In genomic region chr3:79852108-79852507, GRCm38 (mm10) we compare ENCODE assay signal across 19 mouse cellular contexts. TPM values are rescaled to one million over a fixed set of nuclear protein-coding genes. Genes with fewer than 3 reads are reported as not detected.
DNase-seq lines count a peak whose midpoint lies in the region; ATAC-seq and TF ChIP-seq lines count a peak whose summit lies in the region.
"Had no signal": no experiment of that assay in that cellular context is flagged by ENCODE, and none has a peak within 500 bp of the region (broad histone marks: within the 10 kb centered on the region; RNA-seq: fewer than 3 reads in every experiment).

No protein-coding gene starts in this region.

- no peak for TF ChIP-seq CTCF in layer of hippocampus, adult 2 months (conservative IDR thresholded peaks at IDR 0.05)
- no peak for TF ChIP-seq CTCF in G1E (IDR thresholded peaks at IDR 0.05; ENCODE audit: low read depth, low read length)
- TF ChIP-seq CTCF in cortical plate, adult 2 months (IDR thresholded peaks at IDR 0.05; ENCODE audit: extremely low read depth, insufficient read depth, low read length) = no peak
- no peak for TF ChIP-seq CTCF in liver, embryonic 14.5 days (IDR thresholded peaks at IDR 0.05; ENCODE audit: low read depth)

- no peak for DNase-seq in layer of hippocampus, adult 2 months (ENCODE audit: low spot score in 2 of 2)
- no peak for DNase-seq in layer of hippocampus, adult 11-12 months (ENCODE audit: low spot score)
- DNase-seq in G1E (ENCODE audit: low spot score) = no peak
- DNase-seq in liver, embryonic 14.5 days (ENCODE audit: low read depth in 3 of 3, low spot score in 3 of 3) = no peak
- no peak for DNase-seq in kidney, adult 9 months
- no peak for DNase-seq in kidney, adult 8-10 months
- DNase-seq: adrenal gland, postnatal 10 days; cerebellum, adult 9-10 months; embryo, embryonic 11 days; gastrocnemius, adult 2 months; right cerebral cortex, postnatal 14 days had no signal

- 31% methylated on average over 3 of the region's 3 CpGs for WGBS in liver, embryonic 14.5 days (ENCODE audit: insufficient replicate concordance)
- 83% methylated on average over 3 of the region's 3 CpGs for WGBS in forebrain, embryonic 16.5 days

- peak; percentile 29; the same call in 1 of the 2 replicates for ATAC-seq in G1E (ENCODE audit: extremely low read depth, insufficient number of reproducible peaks, low FRiP score, poor library complexity, severe bottlenecking)
- ATAC-seq in liver, embryonic 14.5 days (ENCODE audit: insufficient read depth) = peak; percentile 72
- no peak for ATAC-seq in forebrain, embryonic 16.5 days
- ATAC-seq: forebrain, embryonic 13.5 days had no signal

- H3K9me3 ChIP-seq in G1E (replicated peaks) = no peaks in the 10 kb centered on the region
- no peaks in the 10 kb centered on the region for H3K9me3 ChIP-seq in liver, embryonic 14.5 days (ENCODE audit: control insufficient read depth, low read length)
- no peaks in the 10 kb centered on the region for H3K9me3 ChIP-seq in forebrain, embryonic 16.5 days (ENCODE audit: control insufficient read depth, low read length)
- H3K9me3 ChIP-seq: embryonic facial prominence, embryonic 15.5 days; forebrain, embryonic 13.5 days; heart, embryonic 15.5 days; limb, embryonic 12.5 days had no signal

- H3K4me1 ChIP-seq in G1E (ENCODE audit: insufficient read depth, low read depth, low read length) = peaks cover 79% of the 10 kb centered on the region
- peaks cover 5% of the 10 kb centered on the region; the same call in 1 of the 2 replicates for H3K4me1 ChIP-seq in cortical plate, adult 2 months (ENCODE audit: control insufficient read depth, insufficient read depth, low read length)
- H3K4me1 ChIP-seq in liver, embryonic 14.5 days (replicated peaks; ENCODE audit: control insufficient read depth in 2 of 2, insufficient read depth in 2 of 2, low read length in 1 of 2) = peaks cover 10 to 28% of the 10 kb centered on the region in 2 experiments
- H3K4me1 ChIP-seq in forebrain, embryonic 16.5 days (replicated peaks; ENCODE audit: control insufficient read depth, insufficient read depth, low read length) = no peaks in the 10 kb centered on the region
- H3K4me1 ChIP-seq: embryonic facial prominence, embryonic 15.5 days; forebrain, embryonic 13.5 days; limb, embryonic 12.5 days had no signal

- no peaks in the 10 kb centered on the region for H3K27me3 ChIP-seq in G1E (ENCODE audit: insufficient read depth, low read length)
- no peaks in the 10 kb centered on the region for H3K27me3 ChIP-seq in liver, embryonic 14.5 days (ENCODE audit: control insufficient read depth, insufficient read depth, low read length)
- no peaks in the 10 kb centered on the region for H3K27me3 ChIP-seq in forebrain, embryonic 16.5 days (replicated peaks; ENCODE audit: control insufficient read depth, insufficient read depth, low read length)
- H3K27me3 ChIP-seq: CH12.LX; embryonic facial prominence, embryonic 15.5 days; forebrain, embryonic 13.5 days; heart, embryonic 15.5 days; limb, embryonic 12.5 days had no signal

- H3K9ac ChIP-seq in liver, embryonic 14.5 days (replicated peaks) = no peak overlapping the region
- H3K9ac ChIP-seq in forebrain, embryonic 16.5 days (replicated peaks; ENCODE audit: low read depth, low read length) = no peak overlapping the region
- H3K9ac ChIP-seq: embryonic facial prominence, embryonic 15.5 days; forebrain, embryonic 13.5 days; heart, embryonic 15.5 days; limb, embryonic 12.5 days had no signal

- TF ChIP-seq EP300 in liver, embryonic 14.5 days (IDR thresholded peaks at IDR 0.05; ENCODE audit: low read depth) = peak; percentile 39; the same call in 1 of the 2 replicates

- H3K27ac ChIP-seq in layer of hippocampus, adult 2 months = peak overlapping the region; percentile 77
- 0 out of 2 replicates have a peak overlapping the region, but pooled peaks have one; percentile 12 for H3K27ac ChIP-seq in cortical plate, adult 2 months (ENCODE audit: insufficient read depth, low read length)
- no peak overlapping the region for H3K27ac ChIP-seq in liver, embryonic 14.5 days
- no peak overlapping the region for H3K27ac ChIP-seq in forebrain, embryonic 16.5 days (ENCODE audit: low read length)
- H3K27ac ChIP-seq: embryonic facial prominence, embryonic 15.5 days; forebrain, embryonic 13.5 days; gastrocnemius, adult 2 months; heart, embryonic 15.5 days; kidney, postnatal 0 days; limb, embryonic 12.5 days had no signal

- peak overlapping the region; percentile 3; the same call in 1 of the 2 replicates for H3K4me2 ChIP-seq in liver, embryonic 14.5 days (ENCODE audit: low read depth)
- H3K4me2 ChIP-seq in forebrain, embryonic 16.5 days (ENCODE audit: low read length) = no peak overlapping the region
- H3K4me2 ChIP-seq: embryonic facial prominence, embryonic 15.5 days; forebrain, embryonic 13.5 days; heart, embryonic 15.5 days; limb, embryonic 12.5 days had no signal

- no peak for TF ChIP-seq POLR2A in cortical plate, adult 2 months (IDR thresholded peaks at IDR 0.05; ENCODE audit: extremely low read depth, insufficient read depth, low read length)

- no peak overlapping the region for H3K4me3 ChIP-seq in layer of hippocampus, adult 2 months
- peak overlapping the region; percentile 20; the same call in 1 of the 2 replicates for H3K4me3 ChIP-seq in G1E (ENCODE audit: low read depth, low read length)
- no peak overlapping the region for H3K4me3 ChIP-seq in cortical plate, adult 2 months (ENCODE audit: insufficient read depth, low read length)
- H3K4me3 ChIP-seq in liver, embryonic 14.5 days (ENCODE audit: insufficient read depth in 1 of 2, low read depth in 2 of 2, low read length in 2 of 2) = no peak overlapping the region
- no peak overlapping the region for H3K4me3 ChIP-seq in forebrain, embryonic 16.5 days (replicated peaks; ENCODE audit: low read length)
- H3K4me3 ChIP-seq: embryonic facial prominence, embryonic 15.5 days; forebrain, embryonic 13.5 days; gastrocnemius, adult 2 months; heart, embryonic 15.5 days; limb, embryonic 12.5 days had no signal

- H3K36me3 ChIP-seq in G1E (replicated peaks) = no peaks in the 10 kb centered on the region
- no peaks in the 10 kb centered on the region for H3K36me3 ChIP-seq in liver, embryonic 14.5 days (replicated peaks; ENCODE audit: control insufficient read depth, insufficient read depth, low read depth)
- H3K36me3 ChIP-seq in forebrain, embryonic 16.5 days (ENCODE audit: control insufficient read depth, insufficient read depth) = no peaks in the 10 kb centered on the region
- H3K36me3 ChIP-seq: embryonic facial prominence, embryonic 15.5 days; heart, embryonic 15.5 days; limb, embryonic 12.5 days had no signal

RNA-seq across cellular contexts. Expression of gene Tmem144, which starts 0.5 kb away (rescaled TPM):
- 10 to 100 TPM; 18.3 to 23.4 TPM for total RNA-seq in layer of hippocampus, adult 2 months (2021)
- total RNA-seq in G1E (2014; fragmentation: Nextera tagmentation) (10.5 and 12.6 TPM in 2 replicates), G1E (2017) (34.7 and 42.9 TPM in 2 replicates)
- 0.21 and 0.63 TPM in 2 replicates for polyA plus RNA-seq in G1E (2012)
- polyA plus RNA-seq in cortical plate, adult 2 months (2012; rRNA removed) = 4.1 and 5.2 TPM in 2 replicates
- 0.68 and 0.73 TPM in 2 replicates for polyA plus RNA-seq in liver, embryonic 14.5 days (2012; rRNA removed)
- 1.7 and 1.9 TPM in 2 replicates for polyA plus RNA-seq in liver, embryonic 14.5 days (2014; fragmentation: Nextera tagmentation; extraction: Ambion mirVana)
- polyA plus RNA-seq in forebrain, embryonic 16.5 days (2015; fragmentation: Nextera tagmentation; extraction: Ambion mirVana) = 1.9 and 2.0 TPM in 2 replicates

RNA-seq across cellular contexts. Expression of gene Fam198b, which starts 32.2 kb away (rescaled TPM):
- 1 to 10 TPM; 4.8 to 5.8 TPM for total RNA-seq in layer of hippocampus, adult 2 months (2021)
- total RNA-seq in G1E (2014; fragmentation: Nextera tagmentation) (102 and 117 TPM in 2 replicates), G1E (2017) (182 and 207 TPM in 2 replicates)
- 3.2 and 3.6 TPM in 2 replicates for polyA plus RNA-seq in G1E (2012)
- 2.4 TPM in 2 replicates for polyA plus RNA-seq in cortical plate, adult 2 months (2012; rRNA removed)
- polyA plus RNA-seq in liver, embryonic 14.5 days (2012; rRNA removed) = 0.56 and 0.70 TPM in 2 replicates
- 0.45 and 0.57 TPM in 2 replicates for polyA plus RNA-seq in liver, embryonic 14.5 days (2014; fragmentation: Nextera tagmentation; extraction: Ambion mirVana)
- 1.4 and 2.1 TPM in 2 replicates for polyA plus RNA-seq in forebrain, embryonic 16.5 days (2015; fragmentation: Nextera tagmentation; extraction: Ambion mirVana)

Comparison
In these comparisons a context has a peak if more than half of its experiments do, and no peak if none do; other contexts are left out.
1. H3K27ac ChIP-seq: peak in layer of hippocampus, adult 2 months (single experiment) and cortical plate, adult 2 months (single experiment); none in liver, embryonic 14.5 days (single experiment) and forebrain, embryonic 16.5 days (single experiment).